In genomic region chr8:127856351-127857135, GRCm38 (mm10) we compare ENCODE assay signal across 12 mouse cellular contexts.
DNase-seq lines count a peak whose midpoint lies in the region; ATAC-seq lines count a peak whose summit lies in the region.
"Had no signal": no experiment of that assay in that cellular context is flagged by ENCODE, and none has a peak within 500 bp of the region (broad histone marks: within the 10 kb centered on the region; RNA-seq: fewer than 3 reads in every experiment).

No protein-coding gene starts in this region.

- no peak for ATAC-seq in kidney, embryonic 16.5 days (ENCODE audit: low FRiP score, low TSS enrichment)
- no peak for ATAC-seq in heart, embryonic 12.5 days (ENCODE audit: insufficient number of reproducible peaks, low FRiP score)
- ATAC-seq in stomach, embryonic 14.5 days (ENCODE audit: insufficient number of reproducible peaks, insufficient read depth, low FRiP score, low read depth), result no peak
- ATAC-seq in forebrain, embryonic 11.5 days (replicated peaks; ENCODE audit: low FRiP score), result no peak
- ATAC-seq: inflammation-experienced regulatory T-cells, adult 6 months had no signal

- no peaks in the 10 kb centered on the region for H3K9me3 ChIP-seq in kidney, embryonic 16.5 days (ENCODE audit: low read length)
- H3K9me3 ChIP-seq in heart, embryonic 12.5 days (replicated peaks), result no peaks in the 10 kb centered on the region
- no peaks in the 10 kb centered on the region for H3K9me3 ChIP-seq in stomach, embryonic 14.5 days (ENCODE audit: control insufficient read depth, low read depth, low read length)
- H3K9me3 ChIP-seq in forebrain, embryonic 11.5 days (ENCODE audit: control insufficient read depth, low read length), result no peaks in the 10 kb centered on the region
- H3K9me3 ChIP-seq in hindbrain, embryonic 10.5 days, result no peaks in the 10 kb centered on the region
- H3K9me3 ChIP-seq: liver, embryonic 13.5 days had no signal

- no peaks in the 10 kb centered on the region for H3K36me3 ChIP-seq in kidney, embryonic 16.5 days (ENCODE audit: insufficient read depth, low read length)
- H3K36me3 ChIP-seq in heart, embryonic 12.5 days, result no peaks in the 10 kb centered on the region
- H3K36me3 ChIP-seq in stomach, embryonic 14.5 days (ENCODE audit: control insufficient read depth, insufficient read depth, low read length), result no peaks in the 10 kb centered on the region
- H3K36me3 ChIP-seq in forebrain, embryonic 11.5 days (ENCODE audit: control insufficient read depth, insufficient read depth, low read length), result no peaks in the 10 kb centered on the region
- H3K36me3 ChIP-seq in hindbrain, embryonic 10.5 days, result no peaks in the 10 kb centered on the region
- H3K36me3 ChIP-seq: liver, embryonic 13.5 days had no signal

- no peak overlapping the region for H3K27ac ChIP-seq in kidney, embryonic 16.5 days (ENCODE audit: low read length)
- peak overlapping the region; percentile 42 for H3K27ac ChIP-seq in heart, embryonic 12.5 days (ENCODE audit: poor library complexity, severe bottlenecking)
- H3K27ac ChIP-seq in stomach, embryonic 14.5 days (ENCODE audit: low read length), result peak overlapping the region; percentile 22; the same call in 1 of the 2 replicates
- no peak overlapping the region for H3K27ac ChIP-seq in forebrain, embryonic 11.5 days (ENCODE audit: low read depth, low read length)
- no peak overlapping the region for H3K27ac ChIP-seq in hindbrain, embryonic 10.5 days
- H3K27ac ChIP-seq: liver, embryonic 13.5 days had no signal

- no peak overlapping the region for H3K9ac ChIP-seq in kidney, embryonic 16.5 days (replicated peaks; ENCODE audit: low read length)
- H3K9ac ChIP-seq in heart, embryonic 12.5 days, result no peak overlapping the region
- no peak overlapping the region for H3K9ac ChIP-seq in stomach, embryonic 14.5 days (replicated peaks; ENCODE audit: low read depth, low read length)
- no peak overlapping the region for H3K9ac ChIP-seq in forebrain, embryonic 11.5 days (ENCODE audit: low read length)
- H3K9ac ChIP-seq: liver, embryonic 13.5 days had no signal

- H3K27me3 ChIP-seq in kidney, embryonic 16.5 days (ENCODE audit: insufficient read depth, low read length), result no peaks in the 10 kb centered on the region
- H3K27me3 ChIP-seq in heart, embryonic 12.5 days (replicated peaks), result no peaks in the 10 kb centered on the region
- H3K27me3 ChIP-seq in stomach, embryonic 14.5 days (ENCODE audit: control insufficient read depth, insufficient read depth, low read length), result no peaks in the 10 kb centered on the region
- H3K27me3 ChIP-seq in forebrain, embryonic 11.5 days (ENCODE audit: control insufficient read depth, insufficient read depth, low read length), result no peaks in the 10 kb centered on the region
- H3K27me3 ChIP-seq in hindbrain, embryonic 10.5 days (ENCODE audit: insufficient read depth, poor library complexity, severe bottlenecking), result no peaks in the 10 kb centered on the region
- H3K27me3 ChIP-seq: liver, embryonic 13.5 days had no signal

- 46% methylated on average over 5 of the region's 5 CpGs for WGBS in kidney, embryonic 16.5 days
- 25% methylated on average over 5 of the region's 5 CpGs for WGBS in heart, embryonic 12.5 days
- 31% methylated on average over 5 of the region's 5 CpGs for WGBS in stomach, embryonic 14.5 days
- WGBS in forebrain, embryonic 11.5 days, result 62% methylated on average over 5 of the region's 5 CpGs
- 56% methylated on average over 5 of the region's 5 CpGs for WGBS in hindbrain, embryonic 10.5 days

- peak; percentile 10 to 22 for DNase-seq in kidney, adult 8-10 months
- peak; percentile 27 to 48 for DNase-seq in kidney, postnatal 36 days
- DNase-seq in cerebellum, adult 11 months, result no peak
- no peak for DNase-seq in forebrain, embryonic 11.5 days (ENCODE audit: low spot score)
- DNase-seq in hindbrain, embryonic 10.5 days (ENCODE audit: low spot score), result no peak
- DNase-seq: adrenal gland, adult 8-10 months; liver, embryonic 13.5 days; spleen, adult 18-20 months had no signal

- no peak overlapping the region for H3K4me3 ChIP-seq in kidney, embryonic 16.5 days (ENCODE audit: low read length)
- H3K4me3 ChIP-seq in heart, embryonic 12.5 days, result no peak overlapping the region
- H3K4me3 ChIP-seq in stomach, embryonic 14.5 days (ENCODE audit: low read depth, low read length), result no peak overlapping the region
- no peak overlapping the region for H3K4me3 ChIP-seq in forebrain, embryonic 11.5 days (ENCODE audit: low read depth, low read length)
- no peak overlapping the region for H3K4me3 ChIP-seq in hindbrain, embryonic 10.5 days
- H3K4me3 ChIP-seq: liver, embryonic 13.5 days had no signal

- H3K4me1 ChIP-seq in kidney, embryonic 16.5 days (ENCODE audit: insufficient read depth, low read length), result peaks cover 14% of the 10 kb centered on the region
- H3K4me1 ChIP-seq in heart, embryonic 12.5 days (replicated peaks), result peaks cover 16% of the 10 kb centered on the region
- H3K4me1 ChIP-seq in stomach, embryonic 14.5 days (ENCODE audit: control insufficient read depth, insufficient read depth, low read length), result peaks cover 4% of the 10 kb centered on the region; the same call in 1 of the 2 replicates
- no peaks in the 10 kb centered on the region for H3K4me1 ChIP-seq in forebrain, embryonic 11.5 days (replicated peaks; ENCODE audit: control insufficient read depth, insufficient read depth, low read length)
- peaks cover 13% of the 10 kb centered on the region for H3K4me1 ChIP-seq in hindbrain, embryonic 10.5 days (replicated peaks)
- H3K4me1 ChIP-seq: liver, embryonic 13.5 days had no signal

- H3K4me2 ChIP-seq in kidney, embryonic 16.5 days (replicated peaks; ENCODE audit: low read depth, low read length), result no peak overlapping the region
- H3K4me2 ChIP-seq in heart, embryonic 12.5 days, result no peak overlapping the region
- H3K4me2 ChIP-seq in stomach, embryonic 14.5 days (replicated peaks; ENCODE audit: low read depth, low read length), result no peak overlapping the region
- no peak overlapping the region for H3K4me2 ChIP-seq in forebrain, embryonic 11.5 days (ENCODE audit: low read depth, low read length, severe bottlenecking)
- H3K4me2 ChIP-seq: liver, embryonic 13.5 days had no signal

Comparison
In these comparisons a context has a peak if more than half of its experiments do, and no peak if none do; other contexts are left out.
1. DNase-seq: peak in kidney, adult 8-10 months (2 of 2) and kidney, postnatal 36 days (2 of 2); none in cerebellum, adult 11 months (single experiment), forebrain, embryonic 11.5 days (single experiment) and hindbrain, embryonic 10.5 days (single experiment).
2. H3K27ac ChIP-seq: peak in heart, embryonic 12.5 days (single experiment) and stomach, embryonic 14.5 days (single experiment); none in kidney, embryonic 16.5 days (single experiment), forebrain, embryonic 11.5 days (single experiment) and hindbrain, embryonic 10.5 days (single experiment).